Mouse (Mus musculus) kidney, postnatal 0 days (tissue): ENCODE results near the gene Afg1l. TPM values are rescaled to one million over a fixed set of nuclear protein-coding genes. Genes with fewer than 3 reads are reported as not detected.

Experiments used
- ATAC-seq: fragments of 200-750 bp; cut with Nextera tagmentation; replicated peaks from 2 replicates; pipeline ENCODE4 v1.8.0; 2017; ENCODE audit warnings: low read depth, moderate number of reproducible peaks, moderate TSS enrichment, moderate library complexity; ENCODE audit not compliant: low FRiP score
- DNase-seq: peaks from one replicate; pipeline ENCODE4 v3.0.0-alpha.2; 2016; ENCODE audit warnings: low spot score
- H3K27ac ChIP-seq: fragments of 300-500 bp; sonication (generic); 2 replicates; pipeline ENCODE4 v1.5.1; 2014; ENCODE audit warnings: mild to moderate bottlenecking
- H3K27me3 ChIP-seq: fragments of 300-500 bp; sonication (generic); 2 replicates; pipeline ENCODE4 v1.6.1; 2014; ENCODE audit warnings: low read length, mixed read lengths; ENCODE audit not compliant: insufficient read depth
- H3K36me3 ChIP-seq: fragments of 300-500 bp; sonication (generic); 2 replicates; pipeline ENCODE4 v1.6.1; 2014; ENCODE audit warnings: low read length, mixed read lengths; ENCODE audit not compliant: insufficient read depth
- H3K4me1 ChIP-seq: fragments of 300-500 bp; sonication (generic); replicated peaks from 2 replicates; pipeline ENCODE4 v1.6.1; 2014; ENCODE audit warnings: antibody characterized with exemption, low read length, mixed read lengths; ENCODE audit not compliant: insufficient read depth
- H3K4me2 ChIP-seq: fragments of 300-500 bp; sonication (generic); 2 replicates; pipeline ENCODE4 v1.6.1; 2014; ENCODE audit warnings: mild to moderate bottlenecking, low read length, moderate library complexity, mixed read lengths
- H3K4me3 ChIP-seq: fragments of 300-500 bp; sonication (generic); replicated peaks from 2 replicates; pipeline ENCODE4 v1.5.1; 2014; ENCODE audit warnings: low read depth, low read length
- H3K9ac ChIP-seq: fragments of 300-500 bp; sonication (generic); 2 replicates; pipeline ENCODE4 v1.6.1; 2014; ENCODE audit warnings: low read depth, low read length
- H3K9me3 ChIP-seq: fragments of 300-500 bp; sonication (generic); replicated peaks from 2 replicates; pipeline ENCODE4 v1.6.1; 2016; ENCODE audit warnings: low read length, inconsistent platforms, mixed read lengths
- CTCF ChIP-seq: IDR thresholded peaks from 2 replicates; pipeline ENCODE4 v1.5.1; 2016; ENCODE audit warnings: antibody characterized with exemption, low read depth, mild to moderate bottlenecking, moderate library complexity
- WGBS: fragments of 180-500 bp; shearing (Covaris S2); extraction: QIAGEN DNeasy Blood & Tissue Kit; methylation state at CpG from one replicate; pipeline ENCODE4 v1.1.7; 2014; 5-methylcytosine and 5-hydroxymethylcytosine counted together
- polyA plus RNA-seq: library from polyadenylated mRNA; unstranded; fragments of >200 nt; fragmentation: Nextera tagmentation; extraction: Ambion mirVana; gene quantifications from 2 replicates; pipeline ENCODE4 v1.2.1, GENCODE M21; 2015

The Afg1l gene
- polyA plus RNA-seq, 1 experiment from 2014 or later, result 8.3 TPM

DNA sequence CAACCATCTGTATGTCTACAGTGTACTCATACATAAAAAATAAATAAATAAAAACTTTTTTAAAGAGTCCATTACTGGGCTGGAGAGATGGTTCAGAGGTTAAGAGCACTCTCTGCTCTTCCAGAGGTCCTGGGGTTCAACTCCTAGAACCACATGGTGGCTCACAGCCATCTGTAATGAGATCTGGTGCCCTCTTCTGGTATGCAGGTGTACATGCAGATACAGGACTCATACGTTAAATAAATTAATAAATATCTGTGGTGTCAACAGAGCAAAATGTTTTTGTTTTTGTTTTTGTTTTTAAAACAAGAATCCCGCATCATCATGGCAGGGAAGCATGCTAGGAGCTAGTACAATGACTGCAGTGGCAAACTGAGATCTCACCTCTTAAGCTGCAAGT, 181.3 kb downstream of the Afg1l start:
- no peak overlapping the region for H3K4me2 ChIP-seq
- DNase-seq, result no peak
- WGBS, result 84% methylated on average over 2 of the region's 2 CpGs

GRCm38 (mm10) chr10:42296559-42296958, 181.8 kb downstream of the Afg1l start:
- no peaks in the 10 kb centered on the region for H3K27me3 ChIP-seq
- DNase-seq, result no peak
- H3K36me3 ChIP-seq, result no peaks in the 10 kb centered on the region
- WGBS, result 57% methylated on average over 4 of the region's 4 CpGs
- ATAC-seq, result no peak
- no peaks in the 10 kb centered on the region for H3K9me3 ChIP-seq
- no peak overlapping the region for H3K9ac ChIP-seq
- no peak overlapping the region for H3K4me2 ChIP-seq
- no peak overlapping the region for H3K4me3 ChIP-seq
- H3K27ac ChIP-seq, result no peak overlapping the region
- H3K4me1 ChIP-seq, result 0 out of 2 replicates have a peak, but pooled peaks cover 6% of the 10 kb centered on the region
- no peak for TF ChIP-seq CTCF

More for the DNA sequence above, 181.3 kb downstream of the Afg1l start:
- TF ChIP-seq CTCF, result peak; percentile 51
- no peak overlapping the region for H3K27ac ChIP-seq
- no peaks in the 10 kb centered on the region for H3K27me3 ChIP-seq
- H3K9me3 ChIP-seq, result no peaks in the 10 kb centered on the region
- H3K36me3 ChIP-seq, result no peaks in the 10 kb centered on the region
- 0 out of 2 replicates have a peak, but pooled peaks cover 6% of the 10 kb centered on the region for H3K4me1 ChIP-seq
- ATAC-seq, result no peak
- H3K4me3 ChIP-seq, result no peak overlapping the region
- H3K9ac ChIP-seq, result no peak overlapping the region

- 4% methylated on average over 1 of the region's 1 CpGs for WGBS
- H3K9me3 ChIP-seq, result no peaks in the 10 kb centered on the region
- no peaks in the 10 kb centered on the region for H3K27me3 ChIP-seq
- no peak overlapping the region for H3K9ac ChIP-seq
- H3K4me3 ChIP-seq, result no peak overlapping the region
- H3K4me2 ChIP-seq, result no peak overlapping the region
- peak; percentile 84 for TF ChIP-seq CTCF
- H3K4me1 ChIP-seq, result 0 out of 2 replicates have a peak, but pooled peaks cover 2% of the 10 kb centered on the region
- ATAC-seq (0 out of 2 replicates have a peak, but pooled peaks have one; percentile 27), DNase-seq (peak; percentile 85)
- no peak overlapping the region for H3K27ac ChIP-seq
- no peaks in the 10 kb centered on the region for H3K36me3 ChIP-seq
Measured at GRCm38 (mm10) chr10:42295028-42295427, 183.3 kb downstream of the Afg1l start.

DNA sequence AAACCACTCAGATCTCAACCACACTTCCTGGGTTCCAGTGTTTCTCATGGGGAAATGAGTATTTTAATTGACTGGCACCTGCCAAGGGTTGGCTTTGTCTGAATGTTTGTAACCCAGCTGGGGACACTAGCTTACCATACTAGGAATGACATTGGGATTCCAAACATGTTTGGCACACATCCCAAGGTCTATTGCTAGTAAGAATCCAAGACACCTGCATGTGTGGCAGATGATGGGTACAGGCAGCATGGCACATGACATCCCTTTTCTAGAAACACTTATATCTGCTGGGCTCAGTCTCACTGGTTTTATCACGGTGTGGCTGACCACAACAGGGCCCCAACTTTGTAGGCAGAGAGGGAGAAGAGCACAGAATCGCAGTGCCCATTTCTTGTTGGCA, 184.0 kb downstream of the Afg1l start:
- no peaks in the 10 kb centered on the region for H3K4me1 ChIP-seq
- H3K27me3 ChIP-seq, result no peaks in the 10 kb centered on the region
- TF ChIP-seq CTCF, result no peak
- 70% methylated on average over 2 of the region's 2 CpGs for WGBS
- no peak overlapping the region for H3K4me3 ChIP-seq
- H3K9me3 ChIP-seq, result no peaks in the 10 kb centered on the region
- no peak overlapping the region for H3K4me2 ChIP-seq
- H3K27ac ChIP-seq, result no peak overlapping the region
- no peak overlapping the region for H3K9ac ChIP-seq
- ATAC-seq (no peak), DNase-seq (no peak)
- H3K36me3 ChIP-seq, result no peaks in the 10 kb centered on the region

GRCm38 (mm10) chr10:42293877-42294276, 184.5 kb downstream of the Afg1l start:
- Histone ChIP-seq H3K27me3 (no peaks in the 10 kb centered on the region), H3K4me2 (no peak overlapping the region), H3K4me3 (no peak overlapping the region), H3K9me3 (no peaks in the 10 kb centered on the region), H3K4me1 (no peaks in the 10 kb centered on the region), H3K27ac (no peak overlapping the region), H3K36me3 (no peaks in the 10 kb centered on the region), H3K9ac (no peak overlapping the region)
- DNase-seq (no peak), ATAC-seq (no peak)
- WGBS, result 28% methylated on average over 4 of the region's 4 CpGs
- no peak for TF ChIP-seq CTCF

DNA sequence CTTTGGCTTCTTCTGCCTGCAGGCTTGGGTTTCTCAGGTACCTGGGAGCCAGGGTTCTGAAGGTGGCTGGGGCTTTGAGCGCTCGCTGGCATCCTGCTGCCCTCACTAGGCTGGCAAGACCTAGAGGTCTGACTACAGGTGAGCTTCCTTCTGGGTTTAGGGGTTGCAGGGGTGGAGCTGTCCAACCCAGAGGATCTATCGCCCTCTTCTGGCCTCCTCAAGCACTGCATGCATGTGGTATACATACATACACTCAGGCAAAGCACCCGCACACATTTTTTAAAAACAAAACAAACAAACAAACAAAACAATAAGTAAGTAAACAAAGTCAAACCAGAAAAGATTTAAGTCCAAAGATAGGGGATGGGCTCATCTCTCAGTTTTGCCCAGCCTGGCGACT, 187.0 kb downstream of the Afg1l start:
- ATAC-seq, result no peak
- no peaks in the 10 kb centered on the region for H3K4me1 ChIP-seq
- peak; percentile 80 for TF ChIP-seq CTCF
- no peaks in the 10 kb centered on the region for H3K27me3 ChIP-seq
- H3K9ac ChIP-seq, result no peak overlapping the region
- H3K9me3 ChIP-seq, result no peaks in the 10 kb centered on the region
- H3K4me2 ChIP-seq, result no peak overlapping the region
- 64% methylated on average over 5 of the region's 5 CpGs for WGBS
- no peaks in the 10 kb centered on the region for H3K36me3 ChIP-seq
- peak; percentile 39 for DNase-seq
- H3K4me3 ChIP-seq, result no peak overlapping the region
- no peak overlapping the region for H3K27ac ChIP-seq

- no peak for DNase-seq
- Histone ChIP-seq H3K9ac (no peak overlapping the region), H3K4me1 (no peaks in the 10 kb centered on the region), H3K4me2 (no peak overlapping the region), H3K9me3 (no peaks in the 10 kb centered on the region), H3K27me3 (no peaks in the 10 kb centered on the region), H3K36me3 (no peaks in the 10 kb centered on the region), H3K4me3 (no peak overlapping the region), H3K27ac (no peak overlapping the region)
- 54% methylated on average over 1 of the region's 1 CpGs for WGBS
- no peak for ATAC-seq
- no peak for TF ChIP-seq CTCF
Measured at GRCm38 (mm10) chr10:42287666-42288065, 190.7 kb downstream of the Afg1l start.
